Mouse (Mus musculus) induced T-regulatory cell, adult 2 months (primary cell): ENCODE results near the gene Rasgrp1.
A peak's percentile ranks its signal among the peaks of the same experiment; 100 is the strongest.

Source experiments
- DNase-seq: peaks from one replicate; pipeline ENCODE4 v3.0.0-alpha.2; 2012; ENCODE audit warnings: low read depth

Gene Rasgrp1

GRCm38 (mm10) chr2:117331634-117332033, 11.2 kb downstream of the Rasgrp1 start:
- peak; percentile 78 for DNase-seq

- DNase-seq = peak; percentile 84
Observed at GRCm38 (mm10) chr2:117328521-117329285, 14.1 kb downstream of the Rasgrp1 start.

GRCm38 (mm10) chr2:117322399-117322798, 20.4 kb downstream of the Rasgrp1 start:
- peak; percentile 45 for DNase-seq

- no peak for DNase-seq
Observed at GRCm38 (mm10) chr2:117321231-117321630, 21.6 kb downstream of the Rasgrp1 start.

GRCm38 (mm10) chr2:117318991-117319390, 23.8 kb downstream of the Rasgrp1 start:
- DNase-seq = peak; percentile 28

- DNase-seq = peak; percentile 84
Observed at GRCm38 (mm10) chr2:117313586-117314235, 29.1 kb downstream of the Rasgrp1 start.

GRCm38 (mm10) chr2:117312441-117312895, 30.3 kb downstream of the Rasgrp1 start:
- peak; percentile 88 for DNase-seq

GRCm38 (mm10) chr2:117312030-117312429, 30.8 kb downstream of the Rasgrp1 start:
- DNase-seq = no peak

GRCm38 (mm10) chr2:117311349-117311748, 31.5 kb downstream of the Rasgrp1 start:
- no peak for DNase-seq

GRCm38 (mm10) chr2:117309046-117309445, 33.8 kb downstream of the Rasgrp1 start:
- no peak for DNase-seq

- no peak for DNase-seq
Observed at GRCm38 (mm10) chr2:117307959-117308358, 34.8 kb downstream of the Rasgrp1 start.

GRCm38 (mm10) chr2:117304941-117305340, 37.9 kb downstream of the Rasgrp1 start:
- DNase-seq = no peak

GRCm38 (mm10) chr2:117303391-117304350, 39.1 kb downstream of the Rasgrp1 start:
- DNase-seq = no peak

GRCm38 (mm10) chr2:117299596-117300448, 43.0 kb downstream of the Rasgrp1 start:
- DNase-seq = no peak

- DNase-seq = no peak
Observed at GRCm38 (mm10) chr2:117288291-117288690, 54.5 kb downstream of the Rasgrp1 start.

GRCm38 (mm10) chr2:117263786-117264408, 78.9 kb downstream of the Rasgrp1 start:
- DNase-seq = peak; percentile 82

- no peak for DNase-seq
Observed at GRCm38 (mm10) chr2:117262184-117262583, 80.6 kb downstream of the Rasgrp1 start.

- DNase-seq = no peak
Observed at GRCm38 (mm10) chr2:117257617-117258016, 85.2 kb downstream of the Rasgrp1 start.

GRCm38 (mm10) chr2:117255415-117255814, 87.4 kb downstream of the Rasgrp1 start:
- no peak for DNase-seq

- no peak for DNase-seq
Observed at GRCm38 (mm10) chr2:117250001-117250510, 92.7 kb downstream of the Rasgrp1 start.
